Mouse (Mus musculus) midbrain, embryonic 12.5 days (tissue): ENCODE results near the gene Mpv17. TPM values are rescaled to one million over a fixed set of nuclear protein-coding genes. Genes with fewer than 3 reads are reported as not detected.

Experiments used
- ATAC-seq: fragments of 200-750 bp; cut with Nextera tagmentation; 2 replicates; pipeline ENCODE4 v1.8.0; 2017; ENCODE audit warnings: low read depth, moderate TSS enrichment, moderate library complexity; ENCODE audit not compliant: low FRiP score
- H3K27ac ChIP-seq: fragments of 300-500 bp; sonication (generic); replicated peaks from 2 replicates; pipeline ENCODE4 v1.5.1; 2016; ENCODE audit warnings: mild to moderate bottlenecking
- H3K27me3 ChIP-seq: fragments of 300-500 bp; sonication (generic); 2 replicates; pipeline ENCODE4 v1.6.1; 2016; ENCODE audit warnings: mild to moderate bottlenecking
- H3K36me3 ChIP-seq: fragments of 300-500 bp; sonication (generic); 2 replicates; pipeline ENCODE4 v1.6.1; 2016
- H3K4me1 ChIP-seq: fragments of 300-500 bp; sonication (generic); 2 replicates; pipeline ENCODE4 v1.6.1; 2016
- H3K4me2 ChIP-seq: fragments of 300-500 bp; sonication (generic); replicated peaks from 2 replicates; pipeline ENCODE4 v1.6.1; 2016; ENCODE audit warnings: mild to moderate bottlenecking, moderate library complexity
- H3K4me3 ChIP-seq: fragments of 300-500 bp; sonication (generic); 2 replicates; pipeline ENCODE4 v1.5.1; 2016; ENCODE audit warnings: mild to moderate bottlenecking
- H3K9ac ChIP-seq: fragments of 300-500 bp; sonication (generic); replicated peaks from 2 replicates; pipeline ENCODE4 v1.6.1; 2016; ENCODE audit warnings: mild to moderate bottlenecking, moderate library complexity
- H3K9me3 ChIP-seq: fragments of 300-500 bp; sonication (generic); 2 replicates; pipeline ENCODE4 v1.6.1; 2016; ENCODE audit warnings: mild to moderate bottlenecking
- WGBS: fragments of 180-500 bp; shearing (Covaris S2); methylation state at CpG from one replicate; pipeline ENCODE4 v1.1.7; 2016; 5-methylcytosine and 5-hydroxymethylcytosine counted together
- polyA plus RNA-seq: library from polyadenylated mRNA; unstranded; fragments of >200 nt; fragmentation: Nextera tagmentation; extraction: Ambion mirVana; gene quantifications from 2 replicates; pipeline ENCODE4 v1.2.1, GENCODE M21; 2016

Mpv17 gene
- 53.1 and 56.8 TPM in 2 replicates for polyA plus RNA-seq

DNA sequence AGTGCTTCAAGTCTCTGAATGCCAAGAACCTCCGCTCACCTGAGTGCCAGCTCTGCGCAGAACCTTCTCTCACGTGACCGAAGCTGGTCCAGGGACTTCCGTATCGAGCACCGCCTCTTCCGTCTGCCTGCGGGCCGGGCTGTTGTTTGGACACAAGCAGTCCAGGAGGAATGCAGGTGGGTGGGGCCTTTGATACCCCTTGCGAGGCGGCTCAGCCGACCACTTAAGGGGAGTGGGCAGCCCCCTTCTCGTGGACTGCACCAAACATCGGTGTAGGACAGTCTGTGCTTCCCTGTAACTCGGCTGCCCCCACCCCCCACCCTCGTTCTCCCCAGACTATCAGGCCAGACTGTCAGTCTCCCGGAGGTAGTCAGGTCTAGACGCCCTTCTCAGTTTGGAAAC lies at the start of gene Mpv17:
Mpv17 (minus strand) TSS at position 100 of the 402 bp plus-strand sequence.
- 0% methylated on average over 19 of the region's 19 CpGs for WGBS
- peak; percentile 92 for ATAC-seq
- peak within 1 kb of the TSS; percentile 69 for H3K9ac ChIP-seq
- peaks cover 39% of the 10 kb centered on the region for H3K36me3 ChIP-seq
- H3K9me3 ChIP-seq: no peaks in the 10 kb centered on the region
- H3K4me3 ChIP-seq: peak within 1 kb of the TSS; percentile 69
- peak within 1 kb of the TSS; percentile 74 for H3K27ac ChIP-seq
- no peaks in the 10 kb centered on the region for H3K27me3 ChIP-seq
- H3K4me2 ChIP-seq: peak within 1 kb of the TSS; percentile 65
- peaks cover 14% of the 10 kb centered on the region for H3K4me1 ChIP-seq

DNA sequence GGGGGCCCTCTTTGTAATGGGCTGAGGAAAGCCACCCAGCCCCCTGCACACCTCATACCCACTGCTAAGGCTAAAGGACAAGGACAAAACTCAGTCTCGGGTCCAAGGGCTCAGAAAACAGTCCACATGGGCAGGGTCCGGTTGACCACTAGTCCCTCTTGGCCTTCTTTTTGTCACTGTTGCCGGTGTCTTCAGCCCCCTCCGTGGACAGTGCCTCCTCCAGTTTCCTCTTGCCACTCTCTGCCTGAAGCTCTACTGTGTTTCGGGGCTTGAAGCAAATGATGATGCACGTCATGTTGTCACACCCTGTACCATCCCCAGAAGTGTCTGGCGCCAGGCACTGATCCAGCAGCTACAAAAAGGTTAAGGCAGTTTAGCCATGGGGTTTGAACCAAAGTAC lies 48.9 kb upstream of the Mpv17 start:
- ATAC-seq: no peak
- 89% methylated on average over 7 of the region's 7 CpGs for WGBS

DNA sequence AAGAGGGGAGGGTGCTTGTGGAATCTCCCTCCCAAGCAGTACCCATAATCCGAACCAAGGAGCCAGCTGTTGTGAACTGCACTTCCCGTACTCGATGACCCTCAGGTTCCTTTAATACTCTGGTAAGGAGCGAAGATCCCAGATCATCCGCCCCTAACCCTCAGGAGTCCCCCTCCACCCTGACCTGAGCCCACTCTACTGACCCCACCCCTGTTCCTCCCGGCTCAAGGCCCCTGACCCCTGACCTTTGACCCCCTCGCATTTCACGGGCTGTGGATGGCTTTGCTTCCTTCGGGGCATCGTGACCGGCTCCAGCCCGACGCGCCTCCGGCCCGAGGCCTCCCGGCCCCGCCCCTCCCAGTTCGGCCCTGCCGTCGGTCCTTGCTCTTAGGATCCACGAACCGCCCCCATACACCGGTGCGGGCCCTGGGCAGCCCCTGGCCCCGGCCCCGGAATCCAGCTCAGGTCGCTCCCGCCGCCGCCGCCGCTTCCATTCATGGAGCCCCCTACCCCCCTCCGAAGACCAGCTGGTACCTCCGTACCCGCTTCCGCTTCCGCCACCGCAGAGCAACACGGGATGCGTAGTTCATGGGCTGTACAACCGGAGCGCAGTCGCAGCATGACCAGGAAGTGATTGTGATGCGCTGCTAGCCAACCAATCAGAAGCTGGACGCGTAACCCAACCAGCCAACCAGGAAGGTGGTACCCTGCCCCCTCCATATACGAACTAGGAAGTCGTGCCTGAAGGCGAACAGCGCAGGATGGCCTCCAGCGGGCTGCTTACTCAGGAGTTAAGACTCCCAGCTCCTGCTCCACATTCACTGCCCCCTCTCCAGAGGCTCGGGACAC lies 47.9 kb upstream of the Mpv17 start, which contains the start of gene Zfp513:
Zfp513 (minus strand) TSS at position 562 of the 849 bp plus-strand sequence.
- peak within 1 kb of the TSS; percentile 85 for H3K4me2 ChIP-seq
- 1% methylated on average over 52 of the region's 53 CpGs for WGBS
- H3K36me3 ChIP-seq: peaks cover 77% of the 10 kb centered on the region
- H3K27ac ChIP-seq: peak within 1 kb of the TSS; percentile 83
- no peaks in the 10 kb centered on the region for H3K27me3 ChIP-seq
- peak within 1 kb of the TSS; percentile 73 for H3K4me3 ChIP-seq
- H3K9me3 ChIP-seq: peaks cover 5% of the 10 kb centered on the region
- H3K9ac ChIP-seq: peak within 1 kb of the TSS; percentile 83
- peaks cover 20% of the 10 kb centered on the region for H3K4me1 ChIP-seq
- ATAC-seq: peak; percentile 98

More for the DNA sequence above, 48.9 kb upstream of the Mpv17 start:
- Histone ChIP-seq H3K27me3 (no peaks in the 10 kb centered on the region), H3K4me3 (peak overlapping the region; percentile 73), H3K27ac (peak overlapping the region; percentile 80), H3K9me3 (peaks cover 5% of the 10 kb centered on the region), H3K4me2 (peak overlapping the region; percentile 85), H3K9ac (peak overlapping the region; percentile 52), H3K36me3 (peaks cover 77% of the 10 kb centered on the region), H3K4me1 (peaks cover 20% of the 10 kb centered on the region)

DNA sequence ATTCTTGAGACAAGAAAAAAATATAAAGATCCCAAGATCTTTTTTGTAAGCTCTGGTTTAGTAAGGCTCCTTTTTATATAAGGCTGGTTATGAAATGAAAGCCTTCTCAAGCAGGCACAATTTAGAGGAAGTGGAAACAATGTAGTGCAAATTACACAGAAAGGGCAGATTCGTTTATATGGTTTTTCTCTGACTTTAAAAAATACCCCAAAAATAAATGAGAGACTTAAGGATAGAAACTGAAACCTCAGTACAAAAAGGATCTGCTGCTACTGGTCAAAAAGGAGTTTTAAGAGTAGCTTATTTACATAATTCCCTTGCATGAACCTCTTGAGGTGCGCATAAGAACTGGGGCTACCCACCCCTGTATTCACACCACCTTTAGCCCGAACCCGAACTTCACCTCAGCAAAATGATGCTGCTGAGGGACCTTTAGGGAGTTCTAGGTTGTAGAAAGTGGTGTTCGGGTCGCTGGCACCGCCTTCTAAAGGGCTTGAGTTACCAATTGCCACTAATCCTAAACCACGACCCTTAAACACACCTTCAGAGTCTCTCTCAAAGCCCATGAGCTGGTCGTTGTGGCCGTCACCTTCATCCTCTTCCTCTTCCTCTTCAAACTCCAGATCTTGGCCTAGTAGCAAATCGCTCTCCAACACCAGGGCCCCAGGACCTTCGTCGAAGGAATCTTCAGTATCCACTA lies 47.1 kb upstream of the Mpv17 start:
- peak overlapping the region; percentile 83 for H3K27ac ChIP-seq
- H3K36me3 ChIP-seq: peaks cover 79% of the 10 kb centered on the region
- H3K9ac ChIP-seq: peak overlapping the region; percentile 83
- peak overlapping the region; percentile 85 for H3K4me2 ChIP-seq
- H3K27me3 ChIP-seq: no peaks in the 10 kb centered on the region
- H3K4me3 ChIP-seq: peak overlapping the region; percentile 73
- peaks cover 5% of the 10 kb centered on the region for H3K9me3 ChIP-seq
- WGBS: 19% methylated on average over 13 of the region's 13 CpGs
- H3K4me1 ChIP-seq: peaks cover 20% of the 10 kb centered on the region
- ATAC-seq: no peak

DNA sequence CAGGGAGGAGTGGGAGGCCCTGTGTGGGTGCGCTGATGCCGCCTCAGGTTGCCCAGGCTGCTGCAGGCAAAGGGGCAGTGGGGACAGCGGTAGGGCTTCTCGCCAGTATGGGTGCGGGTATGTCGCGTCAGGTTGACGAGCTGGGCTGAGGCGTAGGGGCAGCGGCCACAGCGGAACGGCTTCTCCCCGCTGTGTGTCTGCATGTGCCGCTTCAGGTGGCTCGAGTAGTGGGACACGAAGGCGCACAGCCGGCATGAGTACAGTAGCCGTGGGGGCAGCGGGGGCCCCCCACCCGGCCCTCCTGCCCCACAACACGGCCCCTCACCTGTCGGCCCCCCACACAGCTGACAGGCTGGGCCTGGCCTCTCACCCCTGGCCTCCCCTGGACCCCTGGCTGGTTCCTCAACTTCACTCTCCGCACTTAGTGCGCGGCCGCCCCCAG lies 46.3 kb upstream of the Mpv17 start:
- H3K4me1 ChIP-seq: peaks cover 20% of the 10 kb centered on the region
- WGBS: 92% methylated on average over 27 of the region's 27 CpGs
- H3K36me3 ChIP-seq: peaks cover 81% of the 10 kb centered on the region
- H3K9ac ChIP-seq: no peak overlapping the region
- no peak overlapping the region for H3K27ac ChIP-seq
- H3K9me3 ChIP-seq: peaks cover 5% of the 10 kb centered on the region
- no peak for ATAC-seq
- H3K4me3 ChIP-seq: peak overlapping the region; percentile 5; the same call in 1 of the 2 replicates
- no peaks in the 10 kb centered on the region for H3K27me3 ChIP-seq
- H3K4me2 ChIP-seq: peak overlapping the region; percentile 85

DNA sequence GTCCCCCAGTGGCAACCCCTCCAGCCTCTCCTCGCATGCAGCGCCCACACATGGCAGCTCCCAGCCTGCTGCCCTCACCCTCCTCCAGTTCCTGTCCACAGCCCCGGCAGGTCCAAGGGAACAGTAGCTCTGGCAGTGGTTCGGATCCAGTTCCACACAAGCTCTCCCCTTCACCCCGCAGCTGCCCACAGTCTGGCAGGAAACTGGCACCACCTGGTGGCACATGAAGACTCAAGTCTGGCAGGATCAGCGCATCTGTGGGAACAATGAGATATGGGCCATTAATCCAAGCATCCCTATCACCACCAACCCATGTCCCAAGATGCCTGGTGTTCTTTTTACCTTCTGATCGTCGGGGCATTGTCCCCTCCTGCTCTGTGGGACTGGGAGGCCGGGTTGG lies 45.8 kb upstream of the Mpv17 start:
- 89% methylated on average over 9 of the region's 9 CpGs for WGBS
- H3K27ac ChIP-seq: no peak overlapping the region
- no peak overlapping the region for H3K9ac ChIP-seq
- H3K36me3 ChIP-seq: peaks cover 82% of the 10 kb centered on the region
- no peak for ATAC-seq
- H3K27me3 ChIP-seq: no peaks in the 10 kb centered on the region
- 0 out of 2 replicates have a peak overlapping the region, but pooled peaks have one; percentile 85 for H3K4me2 ChIP-seq
- peak overlapping the region; percentile 5; the same call in 1 of the 2 replicates for H3K4me3 ChIP-seq
- peaks cover 20% of the 10 kb centered on the region for H3K4me1 ChIP-seq
- peaks cover 5% of the 10 kb centered on the region for H3K9me3 ChIP-seq

DNA sequence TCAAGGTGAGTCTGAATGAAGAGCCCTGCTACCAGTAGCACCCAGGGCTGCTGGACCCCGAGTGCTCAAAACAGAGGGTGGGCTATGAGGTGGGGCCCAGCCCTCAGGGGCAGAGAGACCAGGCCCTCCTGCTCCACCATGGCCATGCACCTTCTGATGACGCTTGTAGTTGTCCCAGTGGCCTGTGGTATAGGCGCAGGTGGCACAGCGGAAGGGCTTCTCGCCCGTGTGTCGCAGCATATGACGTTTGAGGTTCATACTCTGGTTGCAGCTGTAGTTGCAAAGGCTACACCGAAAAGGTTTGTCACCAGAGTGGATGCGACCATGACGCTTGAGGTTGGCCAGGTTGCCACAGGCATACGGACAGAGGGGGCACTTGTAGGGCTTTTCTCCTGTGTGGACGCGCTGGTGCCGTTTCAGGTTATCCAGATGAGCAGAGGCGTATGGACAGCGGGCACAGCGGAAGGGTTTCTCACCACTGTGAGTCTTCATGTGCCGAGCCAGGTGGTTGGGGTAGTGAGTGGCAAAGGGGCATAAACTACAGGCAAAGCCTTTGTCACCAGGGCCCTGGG lies 45.4 kb upstream of the Mpv17 start:
- Histone ChIP-seq H3K4me2 (no peak overlapping the region), H3K4me3 (no peak overlapping the region), H3K27me3 (no peaks in the 10 kb centered on the region), H3K4me1 (peaks cover 25% of the 10 kb centered on the region), H3K9me3 (peaks cover 5% of the 10 kb centered on the region), H3K9ac (no peak overlapping the region), H3K36me3 (peaks cover 81% of the 10 kb centered on the region), H3K27ac (no peak overlapping the region)
- 93% methylated on average over 19 of the region's 19 CpGs for WGBS
- no peak for ATAC-seq

DNA sequence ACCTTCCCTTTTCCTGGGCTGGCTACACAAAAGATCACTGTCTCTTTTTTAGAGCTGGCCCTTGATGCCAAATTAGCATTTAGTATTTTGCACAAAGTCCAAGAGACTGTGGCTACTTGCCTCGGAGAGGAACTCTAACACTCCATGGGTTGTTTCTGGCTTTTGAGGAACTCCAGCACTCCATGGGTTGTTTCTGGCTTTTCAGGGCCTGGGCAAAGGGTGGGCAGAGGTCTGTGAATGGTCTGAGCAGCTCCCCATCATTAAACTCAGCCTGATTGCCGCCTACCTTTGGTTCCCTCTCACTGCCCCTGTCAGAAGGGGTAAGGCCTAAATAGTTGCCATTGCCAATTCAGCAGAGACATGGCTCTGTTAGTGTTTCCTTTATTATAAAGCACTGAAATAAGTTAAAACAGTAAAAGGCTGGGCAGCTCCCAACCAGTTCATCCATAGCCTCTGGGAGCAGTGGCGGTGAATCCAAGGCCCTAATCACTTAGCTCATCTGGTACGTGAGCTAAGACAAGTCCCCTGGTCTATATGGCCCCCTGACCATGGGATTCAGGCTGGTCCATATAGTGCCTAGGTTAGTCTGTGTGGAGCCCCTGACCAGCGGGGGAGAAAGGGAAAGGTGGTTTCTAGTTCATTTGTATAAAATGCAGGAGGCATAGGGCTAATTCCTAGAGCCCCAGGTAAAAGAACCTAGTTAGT lies 44.7 kb upstream of the Mpv17 start:
- no peak overlapping the region for H3K9ac ChIP-seq
- peaks cover 31% of the 10 kb centered on the region for H3K4me1 ChIP-seq
- 90% methylated on average over 5 of the region's 5 CpGs for WGBS
- no peak overlapping the region for H3K27ac ChIP-seq
- ATAC-seq: no peak
- no peaks in the 10 kb centered on the region for H3K27me3 ChIP-seq
- H3K4me2 ChIP-seq: no peak overlapping the region
- H3K4me3 ChIP-seq: no peak overlapping the region
- H3K9me3 ChIP-seq: peaks cover 5% of the 10 kb centered on the region
- H3K36me3 ChIP-seq: peaks cover 74% of the 10 kb centered on the region

DNA sequence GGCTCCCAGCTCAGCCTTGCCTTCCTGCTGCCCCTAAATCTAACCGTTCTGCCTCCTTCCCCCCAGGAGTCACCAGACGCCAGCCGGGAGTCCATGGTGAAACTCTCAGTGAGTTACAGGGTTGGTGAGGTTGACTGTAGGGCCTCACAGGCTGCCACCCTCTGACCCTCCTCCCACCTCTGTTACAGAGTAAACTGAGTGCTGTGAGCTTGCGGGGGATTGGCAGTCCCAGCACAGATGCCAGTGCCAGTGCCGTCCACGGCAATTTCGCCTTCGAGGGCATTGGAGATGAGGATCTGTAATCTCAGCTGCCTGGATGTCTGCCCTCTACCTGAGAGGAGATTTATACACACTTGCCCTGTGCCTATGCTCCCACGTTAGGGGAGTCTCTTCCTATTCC lies 44.1 kb upstream of the Mpv17 start:
- whole genome bisulfite sequencing: 89% methylated on average over 9 of the region's 9 CpGs
- Histone ChIP-seq H3K27ac (no peak overlapping the region), H3K27me3 (no peaks in the 10 kb centered on the region), H3K4me2 (no peak overlapping the region), H3K9me3 (peaks cover 5% of the 10 kb centered on the region), H3K4me3 (no peak overlapping the region), H3K9ac (no peak overlapping the region), H3K36me3 (peaks cover 68% of the 10 kb centered on the region), H3K4me1 (peaks cover 32% of the 10 kb centered on the region)
- ATAC-seq: no peak

DNA sequence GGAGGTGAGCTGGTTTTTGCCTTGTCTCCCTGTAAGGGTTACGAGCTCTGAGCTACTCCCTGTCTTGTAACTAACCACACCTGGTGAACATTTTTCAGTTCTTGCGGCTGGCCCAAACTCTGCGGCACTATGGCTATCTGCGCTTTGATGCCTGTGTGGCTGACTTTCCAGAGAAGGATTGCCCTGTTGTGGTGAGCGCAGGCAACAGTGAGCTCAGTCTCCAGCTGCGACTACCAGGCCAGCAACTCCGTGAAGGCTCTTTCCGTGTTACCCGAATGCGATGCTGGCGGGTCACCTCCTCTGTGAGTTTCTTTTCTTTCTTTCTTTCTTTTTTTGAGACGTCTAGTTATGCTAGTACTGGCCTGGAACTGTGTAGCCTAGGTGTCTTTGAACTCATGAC lies 43.0 kb upstream of the Mpv17 start:
- Histone ChIP-seq H3K27ac (no peak overlapping the region), H3K4me3 (no peak overlapping the region), H3K9ac (no peak overlapping the region), H3K4me2 (no peak overlapping the region), H3K27me3 (no peaks in the 10 kb centered on the region), H3K4me1 (peaks cover 30% of the 10 kb centered on the region), H3K9me3 (peaks cover 5% of the 10 kb centered on the region), H3K36me3 (peaks cover 62% of the 10 kb centered on the region)
- ATAC-seq: no peak
- WGBS: 95% methylated on average over 12 of the region's 12 CpGs

DNA sequence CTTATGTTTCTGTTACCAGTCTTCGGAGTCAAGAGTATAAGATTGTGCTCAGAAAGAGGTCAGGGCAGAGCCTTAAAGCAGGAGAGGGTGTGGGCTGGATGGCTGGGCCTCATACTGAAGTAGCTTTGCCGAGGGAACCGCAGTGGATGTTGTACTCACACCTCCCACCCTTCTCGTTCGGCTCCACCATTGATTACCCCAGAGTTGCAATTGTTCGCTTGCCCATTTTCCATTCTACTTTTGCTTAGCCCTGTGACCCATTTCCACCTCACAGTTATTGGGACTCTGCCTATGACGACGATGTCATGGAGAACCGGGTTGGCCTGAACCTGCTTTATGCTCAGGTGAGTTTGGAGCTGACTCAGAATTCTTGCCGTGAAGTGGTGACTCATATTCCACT lies 42.2 kb upstream of the Mpv17 start:
- Histone ChIP-seq H3K9ac (no peak overlapping the region), H3K27ac (no peak overlapping the region), H3K4me1 (peaks cover 32% of the 10 kb centered on the region), H3K4me3 (no peak overlapping the region), H3K9me3 (peaks cover 5% of the 10 kb centered on the region), H3K4me2 (no peak overlapping the region), H3K27me3 (no peaks in the 10 kb centered on the region), H3K36me3 (peaks cover 62% of the 10 kb centered on the region)
- ATAC-seq: no peak
- 95% methylated on average over 10 of the region's 10 CpGs for WGBS
